Mouse (Mus musculus): ENCODE data around the gene Gm11639. TPM values are rescaled to one million over a fixed set of nuclear protein-coding genes. Genes with fewer than 3 reads are reported as not detected.
"Not testable (repeated sequence)": the region's sequence is repeated elsewhere in the genome, so short reads cannot be mapped to it uniquely, and the experiment has no call there.

Gene Gm11639
- polyA plus RNA-seq, 1 experiment from 2014 or later: 0.01 TPM

DNA sequence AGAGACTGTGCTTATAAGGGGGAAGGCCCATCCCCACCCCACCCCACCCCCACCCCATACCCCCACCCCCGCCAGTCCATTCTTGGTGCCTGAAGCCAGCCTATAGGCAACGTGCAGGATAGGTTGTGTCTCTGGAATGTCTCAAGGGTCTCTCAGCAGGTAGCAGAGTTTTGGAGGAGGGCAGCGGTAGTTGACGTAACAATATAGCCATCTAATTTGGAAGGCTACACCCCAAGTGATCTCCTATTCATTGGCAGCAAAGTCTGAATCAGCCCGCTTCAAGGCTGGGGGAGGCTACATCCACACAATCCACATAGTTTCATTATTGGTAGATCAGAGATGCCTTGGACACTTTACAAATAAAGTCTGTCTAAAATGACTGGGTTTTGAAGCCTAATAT is 292.5 kb downstream of the Gm11639 start:
- Histone ChIP-seq H3K4me3 (no peak overlapping the region), H3K9me3 (no peaks in the 10 kb centered on the region), H3K36me3 (no peaks in the 10 kb centered on the region), H3K27ac (replicated peaks) (no peak overlapping the region), H3K4me2 (no peak overlapping the region), H3K4me1 (peaks cover 10% of the 10 kb centered on the region; the same call in 1 of the 2 replicates), H3K9ac (no peak overlapping the region), H3K27me3 (replicated peaks) (no peaks in the 10 kb centered on the region)
- no peak for ATAC-seq (ENCODE audit: extremely low read depth, insufficient number of reproducible peaks, low FRiP score, low TSS enrichment)
- WGBS: 78% methylated on average over 5 of the region's 5 CpGs

DNA sequence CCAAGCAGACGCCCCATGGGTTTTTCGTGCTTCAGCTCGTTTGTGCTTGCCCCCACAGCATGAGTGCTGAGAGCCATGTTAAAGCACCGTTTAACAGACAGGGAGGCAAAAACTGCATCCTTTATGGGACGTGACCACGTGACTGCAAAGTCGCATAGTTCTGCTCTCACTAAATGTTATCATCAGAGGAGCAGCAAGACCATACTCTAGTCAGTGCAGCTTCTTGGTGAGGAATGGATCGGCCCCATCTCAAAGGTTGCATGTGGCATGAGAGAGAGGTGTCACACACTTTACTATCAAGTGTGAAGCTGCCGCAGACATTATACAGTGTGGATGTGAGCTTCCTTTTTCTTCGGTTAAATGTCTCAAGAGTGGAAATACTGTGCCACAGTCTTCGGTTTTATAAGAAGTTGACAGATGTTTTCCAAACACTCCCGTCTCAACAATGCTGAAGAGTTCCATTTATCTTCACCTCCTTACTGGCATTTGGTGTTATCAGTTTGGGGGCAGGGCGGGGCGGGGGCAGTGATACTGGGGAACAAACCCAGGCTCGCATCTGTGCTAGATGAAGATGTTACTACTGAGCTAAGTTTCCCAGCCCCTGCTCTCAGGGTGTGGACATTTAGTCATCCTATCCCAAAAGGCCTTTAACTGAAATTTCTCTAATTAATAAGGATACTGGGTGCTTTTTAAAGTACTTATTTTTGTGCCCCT is 296.0 kb downstream of the Gm11639 start:
- 16% methylated on average over 15 of the region's 15 CpGs for WGBS
- no peaks in the 10 kb centered on the region for H3K36me3 ChIP-seq
- peaks cover 14% of the 10 kb centered on the region; the same call in 1 of the 2 replicates for H3K4me1 ChIP-seq
- H3K4me3 ChIP-seq: peak overlapping the region; percentile 27
- ATAC-seq (ENCODE audit: extremely low read depth, insufficient number of reproducible peaks, low FRiP score, low TSS enrichment): no peak
- 0 out of 2 replicates have a peak overlapping the region, but pooled peaks have one; percentile 19 for H3K9ac ChIP-seq
- H3K9me3 ChIP-seq: no peaks in the 10 kb centered on the region
- H3K27me3 ChIP-seq (replicated peaks): no peaks in the 10 kb centered on the region
- H3K27ac ChIP-seq (replicated peaks): no peak overlapping the region
- H3K4me2 ChIP-seq: peak overlapping the region; percentile 64

DNA sequence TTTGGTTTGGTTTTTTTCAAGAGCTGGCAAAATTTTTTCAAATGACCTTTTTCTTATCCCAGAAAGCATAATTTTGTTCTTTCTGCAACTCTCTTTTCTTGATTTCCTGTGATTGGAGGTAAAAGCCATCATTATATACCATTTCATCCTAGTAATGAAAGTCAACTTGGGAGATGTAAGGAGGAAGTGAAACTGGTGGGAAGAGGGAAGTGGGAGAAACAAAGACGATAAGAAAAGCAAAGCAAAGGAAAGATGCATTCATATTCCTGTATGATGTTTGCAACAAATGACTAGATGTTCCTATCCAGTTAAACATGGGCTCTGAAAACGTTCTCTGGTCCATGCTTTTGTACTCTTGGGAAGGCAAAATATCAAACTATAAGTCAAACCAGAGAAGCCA is 323.7 kb downstream of the Gm11639 start:
- Histone ChIP-seq H3K9ac (no peak overlapping the region), H3K9me3 (no peaks in the 10 kb centered on the region), H3K4me3 (no peak overlapping the region), H3K4me1 (no peaks in the 10 kb centered on the region), H3K4me2 (no peak overlapping the region), H3K27me3 (replicated peaks) (no peaks in the 10 kb centered on the region), H3K36me3 (no peaks in the 10 kb centered on the region), H3K27ac (replicated peaks) (no peak overlapping the region)
- 57% methylated on average over 2 of the region's 2 CpGs for WGBS
- ATAC-seq (ENCODE audit: extremely low read depth, insufficient number of reproducible peaks, low FRiP score, low TSS enrichment): no peak

DNA sequence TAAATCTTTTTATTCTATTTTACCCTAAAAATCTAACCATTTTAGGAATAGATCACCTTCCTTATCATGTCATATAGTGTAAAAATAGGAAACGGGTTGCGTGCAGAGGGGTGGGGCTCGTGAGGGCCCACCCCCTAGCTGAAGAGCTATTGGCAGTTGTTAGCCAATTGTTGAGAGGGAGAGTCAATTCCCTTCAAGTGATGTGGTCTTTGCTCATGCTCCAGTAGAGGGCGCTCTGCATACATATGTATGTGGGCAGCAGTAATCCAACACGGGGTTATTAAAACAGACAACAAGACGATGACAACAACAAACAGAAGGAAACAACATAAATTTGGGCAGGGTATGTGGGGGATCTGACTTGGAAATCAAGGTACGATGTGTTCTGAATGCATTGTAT is 335.6 kb downstream of the Gm11639 start:
- no peaks in the 10 kb centered on the region for H3K9me3 ChIP-seq
- ATAC-seq (ENCODE audit: extremely low read depth, insufficient number of reproducible peaks, low FRiP score, low TSS enrichment): no peak
- no peaks in the 10 kb centered on the region for H3K27me3 ChIP-seq (replicated peaks)
- H3K4me1 ChIP-seq: no peaks in the 10 kb centered on the region
- no peaks in the 10 kb centered on the region for H3K36me3 ChIP-seq
- no peak overlapping the region for H3K4me2 ChIP-seq
- H3K4me3 ChIP-seq: no peak overlapping the region
- H3K9ac ChIP-seq: no peak overlapping the region
- WGBS: 58% methylated on average over 7 of the region's 7 CpGs
- H3K27ac ChIP-seq (replicated peaks): no peak overlapping the region

DNA sequence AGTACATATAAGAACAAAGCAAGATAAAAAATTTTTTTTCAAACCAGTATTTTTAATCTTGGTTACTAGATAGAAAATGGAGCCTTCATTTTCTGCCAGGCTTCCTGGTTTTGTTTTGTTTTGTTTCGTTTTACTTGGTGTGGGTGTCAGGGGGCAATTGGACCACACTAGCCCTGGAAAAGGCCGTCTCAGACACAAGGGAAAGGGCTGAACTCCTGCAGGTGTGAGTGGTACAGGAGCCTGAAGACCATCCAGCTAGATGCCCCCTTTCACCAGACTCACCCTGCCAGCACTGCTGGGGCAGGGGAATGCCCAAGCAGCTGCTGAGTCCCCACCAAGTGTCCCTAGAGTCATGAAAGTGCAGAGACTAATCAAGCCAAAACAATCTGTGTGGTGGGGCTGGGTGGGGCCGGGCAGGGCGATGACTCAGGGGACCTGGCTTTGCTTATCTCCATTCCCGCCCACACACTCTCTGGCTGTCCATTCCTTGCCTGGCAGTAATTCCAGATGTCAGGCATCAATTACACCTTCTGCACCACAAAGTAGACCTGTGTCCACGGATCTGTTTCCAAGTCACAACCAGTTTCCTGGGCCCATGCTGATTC is 343.3 kb downstream of the Gm11639 start:
- H3K27ac ChIP-seq (replicated peaks): no peak overlapping the region
- WGBS: 17% methylated on average over 6 of the region's 6 CpGs
- H3K36me3 ChIP-seq: no peaks in the 10 kb centered on the region
- H3K9me3 ChIP-seq: no peaks in the 10 kb centered on the region
- no peaks in the 10 kb centered on the region for H3K27me3 ChIP-seq (replicated peaks)
- H3K4me2 ChIP-seq: peak overlapping the region; percentile 14; the same call in 1 of the 2 replicates
- peaks cover 26% of the 10 kb centered on the region for H3K4me1 ChIP-seq
- H3K9ac ChIP-seq: peak overlapping the region; percentile 47; the same call in 1 of the 2 replicates
- no peak for ATAC-seq (ENCODE audit: extremely low read depth, insufficient number of reproducible peaks, low FRiP score, low TSS enrichment)
- no peak overlapping the region for H3K4me3 ChIP-seq

DNA sequence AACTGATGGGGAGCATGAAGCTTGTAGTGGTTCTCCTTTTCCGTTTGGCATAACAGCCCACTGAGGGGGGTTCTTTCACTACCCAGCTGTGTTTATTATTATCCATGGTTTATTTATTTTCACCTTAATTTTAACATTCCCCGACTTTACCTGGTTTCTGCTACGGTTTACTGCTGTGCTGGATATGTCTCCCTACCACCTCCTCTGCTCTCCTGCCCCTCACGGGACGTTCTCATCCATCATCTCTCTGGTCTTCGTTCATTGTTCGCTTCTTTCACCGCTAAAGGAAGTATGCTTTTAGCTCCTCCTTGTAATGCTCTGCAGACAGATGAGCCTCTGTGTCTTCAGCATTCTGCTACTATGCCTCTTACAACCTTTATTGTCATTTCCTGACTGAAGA is 344.0 kb downstream of the Gm11639 start:
- no peak overlapping the region for H3K4me3 ChIP-seq
- H3K4me1 ChIP-seq: peaks cover 26% of the 10 kb centered on the region
- H3K27ac ChIP-seq (replicated peaks): no peak overlapping the region
- H3K4me2 ChIP-seq: no peak overlapping the region
- H3K9ac ChIP-seq: no peak overlapping the region
- no peaks in the 10 kb centered on the region for H3K27me3 ChIP-seq (replicated peaks)
- 52% methylated on average over 8 of the region's 8 CpGs for WGBS
- no peaks in the 10 kb centered on the region for H3K9me3 ChIP-seq
- ATAC-seq (ENCODE audit: extremely low read depth, insufficient number of reproducible peaks, low FRiP score, low TSS enrichment): no peak
- H3K36me3 ChIP-seq: no peaks in the 10 kb centered on the region

DNA sequence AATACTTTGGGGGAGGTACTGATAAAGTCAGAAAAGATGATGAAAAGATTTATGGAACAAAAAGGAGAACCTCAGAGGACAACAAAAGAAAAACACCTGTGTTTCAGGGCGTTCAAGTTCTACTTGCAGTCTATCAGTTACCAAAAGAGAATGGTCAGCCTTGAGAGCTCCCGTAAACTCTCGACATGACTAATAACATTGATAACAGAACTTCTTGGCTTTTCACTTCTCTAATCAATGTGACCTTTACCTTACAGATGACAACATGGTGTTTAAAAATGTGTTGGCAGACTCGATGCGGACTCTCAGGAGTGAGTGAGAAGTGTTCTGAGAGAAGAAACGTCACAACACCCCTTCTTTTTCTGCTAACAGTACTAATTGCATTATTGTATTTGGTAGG is 344.7 kb downstream of the Gm11639 start:
- ATAC-seq (ENCODE audit: extremely low read depth, insufficient number of reproducible peaks, low FRiP score, low TSS enrichment): no peak
- Histone ChIP-seq H3K27ac (replicated peaks) (no peak overlapping the region), H3K4me3 (no peak overlapping the region), H3K9me3 (no peaks in the 10 kb centered on the region), H3K4me1 (peaks cover 26% of the 10 kb centered on the region), H3K36me3 (no peaks in the 10 kb centered on the region), H3K4me2 (no peak overlapping the region), H3K9ac (no peak overlapping the region), H3K27me3 (replicated peaks) (no peaks in the 10 kb centered on the region)
- 31% methylated on average over 6 of the region's 6 CpGs for WGBS

DNA sequence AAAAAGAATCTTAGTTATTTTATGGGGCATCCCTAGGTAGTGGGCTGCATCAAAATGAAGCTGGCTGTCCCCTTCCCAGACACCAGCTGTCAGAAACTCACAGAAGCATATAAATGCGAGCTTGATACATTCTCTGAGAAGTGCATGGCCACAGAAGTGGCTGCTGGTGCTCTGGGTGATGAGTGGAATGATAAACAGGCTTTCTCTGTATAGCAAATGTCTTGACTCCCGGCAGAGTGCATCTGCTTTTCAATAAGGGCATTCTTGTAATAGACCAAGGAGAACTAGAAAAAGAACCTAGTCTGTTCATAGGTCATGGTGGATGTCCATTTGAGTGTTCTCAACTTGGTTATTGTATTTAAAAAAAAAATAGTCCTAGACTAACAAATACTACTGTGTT is 345.6 kb downstream of the Gm11639 start:
- WGBS: 40% methylated on average over 2 of the region's 2 CpGs
- no peaks in the 10 kb centered on the region for H3K36me3 ChIP-seq

DNA sequence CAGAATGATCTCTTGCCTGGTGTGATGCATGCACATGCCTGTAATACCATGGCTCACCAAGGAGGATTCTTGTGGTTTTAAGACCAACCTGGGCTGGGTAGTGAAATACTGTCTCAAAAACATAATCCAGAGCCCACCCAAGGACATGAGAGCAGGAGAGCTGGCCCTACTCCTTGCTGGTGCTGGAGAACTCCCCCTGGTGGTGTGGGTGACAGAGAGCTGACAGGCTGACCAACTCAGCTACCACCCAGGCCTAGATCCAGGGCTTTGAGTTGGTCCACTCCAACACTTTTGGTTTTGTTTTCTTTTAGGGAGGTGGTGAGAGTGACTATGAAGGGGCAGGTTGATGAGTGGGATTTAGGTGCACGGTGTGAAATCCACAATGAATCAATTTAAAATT is 349.6 kb downstream of the Gm11639 start:
- H3K9ac ChIP-seq: no peak overlapping the region
- ATAC-seq (ENCODE audit: extremely low read depth, insufficient number of reproducible peaks, low FRiP score, low TSS enrichment): no peak
- H3K4me3 ChIP-seq: no peak overlapping the region
- peaks cover 12% of the 10 kb centered on the region for H3K4me1 ChIP-seq
- no peak overlapping the region for H3K27ac ChIP-seq (replicated peaks)
- no peaks in the 10 kb centered on the region for H3K9me3 ChIP-seq
- no peaks in the 10 kb centered on the region for H3K36me3 ChIP-seq
- 78% methylated on average over 1 of the region's 1 CpGs for WGBS
- no peak overlapping the region for H3K4me2 ChIP-seq
- no peaks in the 10 kb centered on the region for H3K27me3 ChIP-seq (replicated peaks)

More for the DNA sequence above, 345.6 kb downstream of the Gm11639 start:
- no peak overlapping the region for H3K27ac ChIP-seq (replicated peaks)
- H3K27me3 ChIP-seq (replicated peaks): no peaks in the 10 kb centered on the region
- no peak overlapping the region for H3K9ac ChIP-seq
- peaks cover 26% of the 10 kb centered on the region for H3K4me1 ChIP-seq
- H3K4me2 ChIP-seq: no peak overlapping the region
- ATAC-seq (ENCODE audit: extremely low read depth, insufficient number of reproducible peaks, low FRiP score, low TSS enrichment): no peak
- no peak overlapping the region for H3K4me3 ChIP-seq
- no peaks in the 10 kb centered on the region for H3K9me3 ChIP-seq

DNA sequence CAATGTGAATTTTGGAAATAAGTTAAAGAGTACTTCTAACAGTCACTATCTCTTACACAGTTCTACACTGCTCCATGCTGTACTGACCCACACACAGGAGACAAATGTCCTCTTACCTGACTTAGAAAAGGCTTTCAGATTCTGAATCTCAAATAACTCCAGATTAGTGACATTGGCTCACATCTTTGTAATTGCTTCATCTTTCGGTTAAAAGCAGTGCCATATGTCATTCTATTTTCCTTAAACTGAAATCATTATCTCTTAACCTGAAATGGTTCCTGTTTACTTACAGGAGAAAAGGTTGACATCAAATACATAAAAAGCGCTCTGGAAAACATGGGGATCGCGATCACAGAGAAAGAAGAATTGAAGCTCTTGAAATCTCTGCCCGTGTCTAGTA is 377.8 kb downstream of the Gm11639 start, which contains the start of gene Efcab3:
Gene Efcab3 (plus strand): TSS at position 301 of the 400 bp plus-strand sequence.
- no peaks in the 10 kb centered on the region for H3K27me3 ChIP-seq (replicated peaks)
- no peak within 1 kb of the TSS for H3K4me2 ChIP-seq
- H3K9me3 ChIP-seq: no peaks in the 10 kb centered on the region
- H3K4me1 ChIP-seq: no peaks in the 10 kb centered on the region
- H3K9ac ChIP-seq: no peak within 1 kb of the TSS
- no peak within 1 kb of the TSS for H3K4me3 ChIP-seq
- WGBS: 82% methylated on average over 5 of the region's 5 CpGs
- no peak for ATAC-seq (ENCODE audit: extremely low read depth, insufficient number of reproducible peaks, low FRiP score, low TSS enrichment)
- H3K27ac ChIP-seq (replicated peaks): no peak within 1 kb of the TSS
- no peaks in the 10 kb centered on the region for H3K36me3 ChIP-seq

DNA sequence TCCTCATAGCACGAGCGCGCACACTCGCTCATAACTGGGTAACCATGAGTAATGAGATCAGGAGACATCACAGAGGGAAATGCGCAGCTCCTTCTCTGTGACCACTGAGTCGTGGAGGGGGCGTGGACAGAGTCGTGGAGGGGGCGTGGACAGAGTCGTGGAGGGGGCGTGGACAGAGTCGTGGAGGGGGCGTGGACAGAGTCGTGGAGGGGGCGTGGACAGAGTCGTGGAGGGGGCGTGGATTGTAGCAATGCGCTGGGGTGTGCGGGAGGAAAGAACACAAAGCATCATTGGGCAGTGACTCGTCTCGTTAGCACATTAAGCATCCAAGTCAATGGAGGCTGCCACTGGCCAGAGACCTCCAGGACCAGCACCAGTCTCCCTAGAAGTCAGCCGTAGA is 426.9 kb downstream of the Gm11639 start:
- 72% methylated on average over 22 of the region's 22 CpGs for WGBS
- H3K4me3 ChIP-seq; H3K4me1 ChIP-seq; ATAC-seq (ENCODE audit: extremely low read depth, insufficient number of reproducible peaks, low FRiP score, low TSS enrichment); H3K27me3 ChIP-seq (replicated peaks); H3K36me3 ChIP-seq; H3K9me3 ChIP-seq; H3K27ac ChIP-seq (replicated peaks); H3K9ac ChIP-seq: not testable (repeated sequence)
- 0 out of 2 replicates have a peak overlapping the region, but pooled peaks have one; percentile 9 for H3K4me2 ChIP-seq

DNA sequence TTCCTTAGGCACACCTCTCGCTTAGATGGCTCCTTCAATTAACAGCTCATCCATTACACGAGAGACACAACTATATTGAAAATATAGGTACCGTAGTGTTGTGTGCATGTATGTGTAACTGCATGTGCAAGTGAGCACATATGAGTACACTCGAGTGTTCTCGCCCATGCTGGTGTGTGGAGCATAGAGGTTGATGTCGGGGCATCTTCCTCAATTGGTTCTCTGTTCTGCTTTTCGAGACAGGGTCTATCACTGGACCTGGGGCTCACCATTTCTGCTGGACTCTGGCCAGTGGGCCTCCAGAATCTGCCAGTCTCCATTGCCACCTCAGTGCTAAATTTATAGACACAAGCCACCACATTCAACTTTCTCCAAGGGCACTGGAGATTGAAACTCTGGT is 432.3 kb downstream of the Gm11639 start:
- ATAC-seq (ENCODE audit: extremely low read depth, insufficient number of reproducible peaks, low FRiP score, low TSS enrichment): no peak

More for the DNA sequence above, 432.3 kb downstream of the Gm11639 start:
- no peaks in the 10 kb centered on the region for H3K36me3 ChIP-seq
- H3K9ac ChIP-seq: no peak overlapping the region
- no peaks in the 10 kb centered on the region for H3K27me3 ChIP-seq (replicated peaks)
- no peak overlapping the region for H3K27ac ChIP-seq (replicated peaks)
- no peak overlapping the region for H3K4me3 ChIP-seq
- no peaks in the 10 kb centered on the region for H3K4me1 ChIP-seq
- H3K9me3 ChIP-seq: no peaks in the 10 kb centered on the region
- H3K4me2 ChIP-seq: no peak overlapping the region
- 75% methylated on average over 7 of the region's 7 CpGs for WGBS

Measured in heart, embryonic 13.5 days (tissue).